24 mouse cellular contexts compared by ENCODE assay signal in genomic region chr7:132739829-132740228, GRCm38 (mm10).
A peak's percentile ranks its signal among the peaks of the same experiment; 100 is the strongest.
DNase-seq lines count a peak whose midpoint lies in the region; ATAC-seq and TF ChIP-seq lines count a peak whose summit lies in the region.
"Had no signal": no experiment of that assay in that cellular context is flagged by ENCODE, and none has a peak within 500 bp of the region (broad histone marks: within the 10 kb centered on the region; RNA-seq: fewer than 3 reads in every experiment).

No protein-coding gene starts in this region.

- H3K4me2 ChIP-seq in liver, embryonic 14.5 days (ENCODE audit: low read depth): peak overlapping the region; percentile 61
- H3K4me2 ChIP-seq: forebrain, embryonic 15.5 days; neural tube, embryonic 15.5 days had no signal

- no peak for TF ChIP-seq CTCF in liver, embryonic 14.5 days (IDR thresholded peaks at IDR 0.05; ENCODE audit: low read depth)
- TF ChIP-seq CTCF in gastrocnemius, adult 2 months (IDR thresholded peaks at IDR 0.05): no peak

- H3K9me3 ChIP-seq in megakaryocyte, embryonic 14.5 days: no peaks in the 10 kb centered on the region
- no peaks in the 10 kb centered on the region for H3K9me3 ChIP-seq in erythroblast, embryonic 14.5 days (ENCODE audit: control insufficient read depth, low read length)
- H3K9me3 ChIP-seq in liver, embryonic 14.5 days (ENCODE audit: control insufficient read depth, low read length): no peaks in the 10 kb centered on the region
- H3K9me3 ChIP-seq: forebrain, embryonic 15.5 days; limb, embryonic 10.5 days; neural tube, embryonic 15.5 days had no signal

- 36% methylated on average over 6 of the region's 6 CpGs for WGBS in liver, embryonic 14.5 days (ENCODE audit: insufficient replicate concordance)

- 0 out of 2 replicates have a peak, but pooled peaks have one; percentile 12 for TF ChIP-seq EP300 in liver, embryonic 14.5 days (IDR thresholded peaks at IDR 0.05; ENCODE audit: low read depth)

- intact Hi-C loops in gastrocnemius, adult 2 months (cut with DNase I): no loop called here

- H3K27ac ChIP-seq in liver, embryonic 14.5 days: peak overlapping the region; percentile 84
- no peak overlapping the region; the same call in 1 of the 2 replicates for H3K27ac ChIP-seq in gastrocnemius, adult 2 months
- H3K27ac ChIP-seq: forebrain, embryonic 15.5 days; hindbrain, postnatal 0 days; limb, embryonic 10.5 days; neural tube, embryonic 15.5 days; stomach, postnatal 0 days had no signal

- peaks cover 73% of the 10 kb centered on the region for H3K4me1 ChIP-seq in megakaryocyte, embryonic 14.5 days
- H3K4me1 ChIP-seq in erythroblast, embryonic 14.5 days (ENCODE audit: control insufficient read depth): peaks cover 85% of the 10 kb centered on the region
- peaks cover 53 to 60% of the 10 kb centered on the region in 2 experiments for H3K4me1 ChIP-seq in liver, embryonic 14.5 days (replicated peaks; ENCODE audit: control insufficient read depth in 2 of 2, insufficient read depth in 2 of 2, low read length in 1 of 2)

- H3K36me3 ChIP-seq in megakaryocyte, embryonic 14.5 days (replicated peaks; ENCODE audit: low read length): peaks cover 74% of the 10 kb centered on the region
- peaks cover 86% of the 10 kb centered on the region for H3K36me3 ChIP-seq in erythroblast, embryonic 14.5 days (ENCODE audit: control insufficient read depth)
- H3K36me3 ChIP-seq in liver, embryonic 14.5 days (replicated peaks; ENCODE audit: control insufficient read depth, insufficient read depth, low read depth): peaks cover 23% of the 10 kb centered on the region
- H3K36me3 ChIP-seq: forebrain, embryonic 15.5 days; neural tube, embryonic 15.5 days had no signal

- H3K9ac ChIP-seq in liver, embryonic 14.5 days (replicated peaks): peak overlapping the region; percentile 38
- H3K9ac ChIP-seq: forebrain, embryonic 15.5 days; neural tube, embryonic 15.5 days had no signal

- DNase-seq in liver, embryonic 14.5 days (ENCODE audit: low read depth in 3 of 3, low spot score in 3 of 3): no peak
- no peak for DNase-seq in right cerebral cortex, postnatal 4 days
- no peak for DNase-seq in Muller cell, postnatal 12 days (ENCODE audit: inconsistent ontology term)
- no peak for DNase-seq in gastrocnemius, adult 2 months
- DNase-seq: adrenal gland, postnatal 14 days; cerebellum, adult 18-20 months; cerebellum, postnatal 25 days; embryo, embryonic 11 days; gastrocnemius, postnatal 10 days; heart, adult 11 months; kidney, adult 9 months; kidney, postnatal 14 days; lung, postnatal 10 days; thymus, adult 2 months; thymus, postnatal 4 days had no signal

- H3K4me3 ChIP-seq in megakaryocyte, embryonic 14.5 days (replicated peaks): peak overlapping the region; percentile 14
- H3K4me3 ChIP-seq in erythroblast, embryonic 14.5 days (replicated peaks): peak overlapping the region; percentile 52
- peak overlapping the region in 1 of 2 experiments; percentile 26; a peak in 2 of 4 replicates for H3K4me3 ChIP-seq in liver, embryonic 14.5 days (ENCODE audit: insufficient read depth in 1 of 2, low read depth in 2 of 2, low read length in 2 of 2)
- no peak overlapping the region for H3K4me3 ChIP-seq in gastrocnemius, adult 2 months
- H3K4me3 ChIP-seq: forebrain, embryonic 15.5 days; limb, embryonic 10.5 days; neural tube, embryonic 15.5 days had no signal

- no peaks in the 10 kb centered on the region for H3K27me3 ChIP-seq in megakaryocyte, embryonic 14.5 days (replicated peaks)
- H3K27me3 ChIP-seq in erythroblast, embryonic 14.5 days (ENCODE audit: control insufficient read depth): no peaks in the 10 kb centered on the region
- H3K27me3 ChIP-seq in liver, embryonic 14.5 days (ENCODE audit: control insufficient read depth, insufficient read depth, low read length): no peaks in the 10 kb centered on the region
- H3K27me3 ChIP-seq: forebrain, embryonic 15.5 days; neural tube, embryonic 15.5 days had no signal

- no peak for ATAC-seq in megakaryocyte, adult 5-6 weeks (ENCODE audit: poor library complexity, severe bottlenecking)
- ATAC-seq in liver, embryonic 14.5 days (ENCODE audit: insufficient read depth): peak; percentile 34; the same call in 1 of the 2 replicates
- ATAC-seq: forebrain, embryonic 15.5 days; hindbrain, postnatal 0 days; intestine, embryonic 16.5 days had no signal
